Mouse (Mus musculus): Measurements from ENCODE around the gene Gm28051. TPM values are rescaled to one million over a fixed set of nuclear protein-coding genes. Genes with fewer than 3 reads are reported as not detected.

Gene Gm28051
- polyA plus RNA-seq, 1 experiment from 2014 or later, result not detected

DNA sequence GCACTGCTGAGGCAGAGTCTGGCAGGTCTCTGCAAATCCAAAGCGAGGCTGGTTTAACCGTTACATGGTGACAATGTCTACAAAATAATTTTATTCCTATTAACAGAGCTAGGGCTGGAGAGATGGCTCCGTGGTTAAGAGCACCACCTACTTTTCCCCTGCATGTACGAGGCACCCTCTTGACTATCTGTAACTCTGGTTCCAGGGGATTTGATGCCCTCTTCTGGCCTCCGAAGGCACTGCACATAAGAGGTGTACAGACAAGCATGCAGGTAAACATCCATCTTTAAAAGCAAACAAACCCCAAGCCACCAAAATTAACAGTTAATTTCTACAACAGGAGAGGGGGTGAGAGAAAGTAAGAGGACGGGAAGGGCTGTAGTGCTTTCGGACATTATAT lies 1.3 kb downstream of the Gm28051 start:
- Histone ChIP-seq H3K4me3 (ENCODE audit: low read depth, low read length) (peak overlapping the region; percentile 75), H3K4me1 (replicated peaks; ENCODE audit: control insufficient read depth, insufficient read depth, low read length) (peaks cover 8% of the 10 kb centered on the region; the same call in 1 of the 2 replicates), H3K27me3 (ENCODE audit: control insufficient read depth, insufficient read depth, low read length) (no peaks in the 10 kb centered on the region), H3K27ac (ENCODE audit: low read depth, low read length) (no peak overlapping the region), H3K9me3 (ENCODE audit: control insufficient read depth, low read length) (no peaks in the 10 kb centered on the region), H3K4me2 (ENCODE audit: low read depth, low read length, severe bottlenecking) (peak overlapping the region; percentile 82), H3K36me3 (ENCODE audit: control insufficient read depth, insufficient read depth, low read length) (no peaks in the 10 kb centered on the region), H3K9ac (ENCODE audit: low read length) (no peak overlapping the region; the same call in 1 of the 2 replicates)
- DNase-seq (ENCODE audit: low spot score), result peak; percentile 57
- 90% methylated on average over 7 of the region's 7 CpGs for WGBS
- ATAC-seq (replicated peaks; ENCODE audit: low FRiP score), result no peak

- 0 out of 2 replicates have a peak, but pooled peaks cover 2% of the 10 kb centered on the region for H3K4me1 ChIP-seq (replicated peaks; ENCODE audit: control insufficient read depth, insufficient read depth, low read length)
- no peak overlapping the region for H3K9ac ChIP-seq (ENCODE audit: low read length)
- no peaks in the 10 kb centered on the region for H3K9me3 ChIP-seq (ENCODE audit: control insufficient read depth, low read length)
- ATAC-seq (replicated peaks; ENCODE audit: low FRiP score) (no peak), DNase-seq (ENCODE audit: low spot score) (no peak)
- H3K27ac ChIP-seq (ENCODE audit: low read depth, low read length), result no peak overlapping the region
- no peak overlapping the region for H3K4me3 ChIP-seq (ENCODE audit: low read depth, low read length)
- no peaks in the 10 kb centered on the region for H3K27me3 ChIP-seq (ENCODE audit: control insufficient read depth, insufficient read depth, low read length)
- WGBS, result 95% methylated on average over 3 of the region's 3 CpGs
- H3K36me3 ChIP-seq (ENCODE audit: control insufficient read depth, insufficient read depth, low read length), result no peaks in the 10 kb centered on the region
- no peak overlapping the region for H3K4me2 ChIP-seq (ENCODE audit: low read depth, low read length, severe bottlenecking)
Measured at GRCm38 (mm10) chr12:102748256-102748655, 9.3 kb downstream of the Gm28051 start.

DNA sequence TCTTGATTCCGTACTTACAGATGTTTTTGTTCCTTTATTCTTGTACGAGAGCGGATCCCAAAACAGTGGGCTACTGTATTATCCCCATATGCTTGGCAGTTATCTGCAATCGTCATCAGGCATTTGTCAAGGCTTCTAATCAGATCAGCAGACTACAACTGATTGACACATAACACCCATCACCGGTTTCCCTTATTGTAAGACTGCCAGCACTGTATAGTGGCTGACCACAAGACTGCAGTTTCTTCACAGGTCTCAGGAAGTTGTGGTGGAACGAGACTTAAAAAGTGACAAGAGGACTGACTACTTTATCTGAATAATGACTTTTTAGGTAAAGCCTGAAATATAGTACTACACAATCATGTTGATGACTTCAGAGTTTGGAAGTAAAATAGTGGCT lies 12.7 kb downstream of the Gm28051 start:
- Histone ChIP-seq H3K4me3 (ENCODE audit: low read depth, low read length) (no peak overlapping the region), H3K4me2 (ENCODE audit: low read depth, low read length, severe bottlenecking) (peak overlapping the region; percentile 86), H3K36me3 (ENCODE audit: control insufficient read depth, insufficient read depth, low read length) (no peaks in the 10 kb centered on the region), H3K9me3 (ENCODE audit: control insufficient read depth, low read length) (no peaks in the 10 kb centered on the region), H3K9ac (ENCODE audit: low read length) (no peak overlapping the region; the same call in 1 of the 2 replicates), H3K4me1 (replicated peaks; ENCODE audit: control insufficient read depth, insufficient read depth, low read length) (peaks cover 3% of the 10 kb centered on the region; the same call in 1 of the 2 replicates), H3K27me3 (ENCODE audit: control insufficient read depth, insufficient read depth, low read length) (no peaks in the 10 kb centered on the region), H3K27ac (ENCODE audit: low read depth, low read length) (no peak overlapping the region)
- ATAC-seq (replicated peaks; ENCODE audit: low FRiP score), result no peak
- DNase-seq (ENCODE audit: low spot score), result no peak
- 71% methylated on average over 6 of the region's 6 CpGs for WGBS

GRCm38 (mm10) chr12:102743589-102744574 lies 13.7 kb downstream of the Gm28051 start, which contains the start of the genes Moap1 and Tmem251:
Moap1 (minus strand) TSS chr12:102743661.
Tmem251 (plus strand) TSS chr12:102743762.
- no peaks in the 10 kb centered on the region for H3K27me3 ChIP-seq (ENCODE audit: control insufficient read depth, insufficient read depth, low read length)
- H3K9me3 ChIP-seq (ENCODE audit: control insufficient read depth, low read length), result no peaks in the 10 kb centered on the region
- under 1% methylated on average over 63 of the region's 63 CpGs for WGBS
- H3K4me1 ChIP-seq (replicated peaks; ENCODE audit: control insufficient read depth, insufficient read depth, low read length), result peaks cover 3% of the 10 kb centered on the region; the same call in 1 of the 2 replicates
- H3K36me3 ChIP-seq (ENCODE audit: control insufficient read depth, insufficient read depth, low read length), result no peaks in the 10 kb centered on the region
- ATAC-seq (replicated peaks; ENCODE audit: low FRiP score) (peak; percentile 97), DNase-seq (ENCODE audit: low spot score) (peak; percentile 95)
- peak within 1 kb of the TSS; percentile 80 for H3K9ac ChIP-seq (ENCODE audit: low read length)
- H3K27ac ChIP-seq (ENCODE audit: low read depth, low read length), result peak within 1 kb of the TSS; percentile 80
- peak within 1 kb of the TSS; percentile 81 for H3K4me3 ChIP-seq (ENCODE audit: low read depth, low read length)
- peak within 1 kb of the TSS; percentile 86 for H3K4me2 ChIP-seq (ENCODE audit: low read depth, low read length, severe bottlenecking)

DNA sequence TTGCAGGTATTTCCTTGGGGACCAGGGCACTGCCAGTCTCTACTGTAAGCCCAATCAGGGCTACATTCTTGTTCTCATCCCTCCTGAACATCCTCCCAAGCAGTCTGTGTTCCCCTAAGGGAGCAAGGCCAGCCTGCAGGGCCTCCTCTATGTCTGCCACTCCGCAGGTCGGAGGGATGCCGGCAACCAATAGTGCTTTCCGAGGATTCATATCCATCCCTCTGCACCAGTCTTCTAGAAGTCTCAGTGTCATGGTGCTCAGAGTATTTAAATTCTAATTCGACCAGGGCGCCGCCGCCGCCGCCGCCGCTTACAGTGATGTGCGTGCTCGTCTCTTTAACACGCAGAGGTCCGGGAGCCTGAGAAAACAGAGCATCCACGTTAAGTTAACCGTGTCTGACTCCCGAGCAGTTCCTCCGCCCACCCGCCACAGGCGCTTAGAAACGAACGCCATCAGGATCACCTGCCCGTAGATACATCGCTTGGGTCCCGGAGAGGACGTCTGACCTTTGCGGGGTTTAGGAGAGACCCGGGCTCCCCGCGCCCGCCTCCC lies 14.5 kb downstream of the Gm28051 start:
- DNase-seq (ENCODE audit: low spot score), result no peak
- under 1% methylated on average over 33 of the region's 33 CpGs for WGBS
- peaks cover 3% of the 10 kb centered on the region; the same call in 1 of the 2 replicates for H3K4me1 ChIP-seq (replicated peaks; ENCODE audit: control insufficient read depth, insufficient read depth, low read length)
- no peaks in the 10 kb centered on the region for H3K27me3 ChIP-seq (ENCODE audit: control insufficient read depth, insufficient read depth, low read length)
- H3K9ac ChIP-seq (ENCODE audit: low read length), result peak overlapping the region; percentile 80
- H3K9me3 ChIP-seq (ENCODE audit: control insufficient read depth, low read length), result no peaks in the 10 kb centered on the region
- no peaks in the 10 kb centered on the region for H3K36me3 ChIP-seq (ENCODE audit: control insufficient read depth, insufficient read depth, low read length)
- peak overlapping the region; percentile 81 for H3K4me3 ChIP-seq (ENCODE audit: low read depth, low read length)
- no peak; the same call in 1 of the 2 replicates for ATAC-seq (replicated peaks; ENCODE audit: low FRiP score)
- H3K27ac ChIP-seq (ENCODE audit: low read depth, low read length), result peak overlapping the region; percentile 80
- peak overlapping the region; percentile 86 for H3K4me2 ChIP-seq (ENCODE audit: low read depth, low read length, severe bottlenecking)

DNA sequence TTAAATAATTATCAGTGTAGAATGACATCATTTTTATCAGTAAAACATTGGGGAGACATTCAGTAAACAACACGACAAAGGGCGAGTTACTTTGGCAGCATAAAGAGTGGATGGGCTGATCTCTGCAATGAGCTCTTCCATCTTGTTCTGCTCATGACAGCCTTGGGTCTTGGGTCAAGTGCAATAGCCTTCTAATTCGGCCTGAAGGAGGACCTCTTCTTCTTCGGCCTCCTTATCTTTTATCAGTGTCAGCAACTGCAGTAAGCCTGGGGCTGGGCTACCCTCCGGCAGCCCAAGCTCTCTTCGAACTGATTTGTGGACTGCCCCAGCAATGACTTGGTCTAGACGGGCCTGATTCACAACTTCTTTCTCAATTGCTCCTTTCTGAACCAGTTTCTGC lies 15.5 kb downstream of the Gm28051 start:
- no peak overlapping the region for H3K4me2 ChIP-seq (ENCODE audit: low read depth, low read length, severe bottlenecking)
- ATAC-seq (replicated peaks; ENCODE audit: low FRiP score) (no peak), DNase-seq (ENCODE audit: low spot score) (no peak)
- H3K27me3 ChIP-seq (ENCODE audit: control insufficient read depth, insufficient read depth, low read length), result no peaks in the 10 kb centered on the region
- H3K9ac ChIP-seq (ENCODE audit: low read length), result no peak overlapping the region
- H3K4me3 ChIP-seq (ENCODE audit: low read depth, low read length), result no peak overlapping the region
- no peak overlapping the region for H3K27ac ChIP-seq (ENCODE audit: low read depth, low read length)
- peaks cover 3% of the 10 kb centered on the region; the same call in 1 of the 2 replicates for H3K4me1 ChIP-seq (replicated peaks; ENCODE audit: control insufficient read depth, insufficient read depth, low read length)
- whole genome bisulfite sequencing, result 91% methylated on average over 7 of the region's 7 CpGs
- no peaks in the 10 kb centered on the region for H3K36me3 ChIP-seq (ENCODE audit: control insufficient read depth, insufficient read depth, low read length)
- no peaks in the 10 kb centered on the region for H3K9me3 ChIP-seq (ENCODE audit: control insufficient read depth, low read length)

GRCm38 (mm10) chr12:102740285-102740684 lies 17.3 kb downstream of the Gm28051 start:
- no peak overlapping the region for H3K9ac ChIP-seq (ENCODE audit: low read length)
- 72% methylated on average over 3 of the region's 3 CpGs for WGBS
- DNase-seq (ENCODE audit: low spot score) (no peak), ATAC-seq (replicated peaks; ENCODE audit: low FRiP score) (no peak)
- peaks cover 3% of the 10 kb centered on the region; the same call in 1 of the 2 replicates for H3K4me1 ChIP-seq (replicated peaks; ENCODE audit: control insufficient read depth, insufficient read depth, low read length)
- H3K9me3 ChIP-seq (ENCODE audit: control insufficient read depth, low read length), result no peaks in the 10 kb centered on the region
- H3K4me3 ChIP-seq (ENCODE audit: low read depth, low read length), result no peak overlapping the region
- no peaks in the 10 kb centered on the region for H3K36me3 ChIP-seq (ENCODE audit: control insufficient read depth, insufficient read depth, low read length)
- H3K27me3 ChIP-seq (ENCODE audit: control insufficient read depth, insufficient read depth, low read length), result no peaks in the 10 kb centered on the region
- H3K4me2 ChIP-seq (ENCODE audit: low read depth, low read length, severe bottlenecking), result no peak overlapping the region
- no peak overlapping the region for H3K27ac ChIP-seq (ENCODE audit: low read depth, low read length)

- 83% methylated on average over 5 of the region's 5 CpGs for WGBS
- Histone ChIP-seq H3K27me3 (ENCODE audit: control insufficient read depth, insufficient read depth, low read length) (no peaks in the 10 kb centered on the region), H3K27ac (ENCODE audit: low read depth, low read length) (no peak overlapping the region), H3K4me3 (ENCODE audit: low read depth, low read length) (no peak overlapping the region), H3K4me1 (replicated peaks; ENCODE audit: control insufficient read depth, insufficient read depth, low read length) (peaks cover 2% of the 10 kb centered on the region; the same call in 1 of the 2 replicates), H3K36me3 (ENCODE audit: control insufficient read depth, insufficient read depth, low read length) (no peaks in the 10 kb centered on the region), H3K9ac (ENCODE audit: low read length) (no peak overlapping the region), H3K9me3 (ENCODE audit: control insufficient read depth, low read length) (no peaks in the 10 kb centered on the region), H3K4me2 (ENCODE audit: low read depth, low read length, severe bottlenecking) (no peak overlapping the region)
- ATAC-seq (replicated peaks; ENCODE audit: low FRiP score) (no peak), DNase-seq (ENCODE audit: low spot score) (no peak)
Measured at GRCm38 (mm10) chr12:102739096-102739495, 18.5 kb downstream of the Gm28051 start.

Measured in forebrain, embryonic 11.5 days (tissue).